Mouse (Mus musculus): ENCODE data around the gene Btbd1. TPM values are rescaled to one million over a fixed set of nuclear protein-coding genes. Genes with fewer than 3 reads are reported as not detected.
A peak's percentile ranks its signal among the peaks of the same experiment; 100 is the strongest.

Gene Btbd1
- total RNA-seq (2021), result 100 to 1,000 TPM; 115 to 123 TPM
- long read RNA-seq, experiment 1, transcript Btbd1-201 (8 exons, 3,001 nt), result major isoform, 335 of 351 reads
- long read RNA-seq, experiment 1, partial matches to known transcripts, result 4 of 351 reads
- long read RNA-seq, experiment 1, other reads (novel, unspliced or antisense), result 12 of 351 reads
- long read RNA-seq, experiment 2, transcript Btbd1-201 (8 exons, 3,001 nt), result major isoform, 88 of 98 reads
- long read RNA-seq, experiment 2, partial matches to known transcripts, result 5 of 98 reads
- long read RNA-seq, experiment 2, other reads (novel, unspliced or antisense), result 5 of 98 reads

GRCm38 (mm10) chr7:81829379-81829894 is at the start of gene Btbd1:
Btbd1 (minus strand) TSS chr7:81829431.
- peak; percentile 91 to 95 for DNase-seq

DNA sequence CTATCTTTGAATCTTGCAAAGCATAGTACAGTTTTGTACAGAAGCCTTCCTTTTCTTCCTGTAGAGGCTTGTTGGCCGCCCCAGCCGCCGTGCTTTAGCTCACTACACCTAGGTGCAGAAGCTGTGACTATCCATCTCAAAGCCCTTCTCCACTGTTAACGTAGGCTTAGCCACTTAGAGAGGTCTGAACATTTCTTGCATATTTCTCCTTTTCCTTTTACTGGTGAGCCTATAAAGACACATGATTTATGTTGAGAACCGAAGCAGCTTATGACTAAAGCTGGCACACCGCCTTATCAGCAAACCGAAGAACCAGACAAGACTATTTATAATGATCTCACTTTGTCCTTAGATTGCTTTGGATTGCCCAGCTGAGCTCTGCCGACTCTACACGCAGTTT is 46.1 kb upstream of the Btbd1 start:
- DNase-seq, result peak; percentile 67 to 73

GRCm38 (mm10) chr7:81874636-81875035 is 45.4 kb upstream of the Btbd1 start:
- peak in 1 of 2 experiments; percentile 20 for DNase-seq

DNA sequence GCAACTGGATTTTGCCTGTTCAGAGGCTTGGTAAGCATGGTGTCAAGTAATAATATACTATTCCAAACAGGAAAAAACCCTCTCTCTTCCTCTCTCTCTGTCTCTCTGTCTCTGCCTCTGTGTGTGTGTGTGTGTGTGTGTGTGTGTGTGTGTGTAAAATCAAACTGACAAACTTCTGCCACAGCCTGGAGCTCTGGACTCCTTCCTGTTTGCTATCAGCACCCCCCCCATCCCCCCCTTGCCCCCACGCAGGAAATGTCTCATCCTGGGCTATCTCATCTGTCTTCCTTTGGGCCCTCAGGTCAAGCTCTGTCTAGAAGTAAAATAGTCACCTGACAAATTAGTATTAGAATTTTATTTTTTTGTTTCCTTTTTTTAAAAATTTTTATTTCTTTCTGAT is 44.6 kb upstream of the Btbd1 start:
- DNase-seq, result no peak

GRCm38 (mm10) chr7:81872493-81873013 is 43.3 kb upstream of the Btbd1 start:
- DNase-seq, result no peak

DNA sequence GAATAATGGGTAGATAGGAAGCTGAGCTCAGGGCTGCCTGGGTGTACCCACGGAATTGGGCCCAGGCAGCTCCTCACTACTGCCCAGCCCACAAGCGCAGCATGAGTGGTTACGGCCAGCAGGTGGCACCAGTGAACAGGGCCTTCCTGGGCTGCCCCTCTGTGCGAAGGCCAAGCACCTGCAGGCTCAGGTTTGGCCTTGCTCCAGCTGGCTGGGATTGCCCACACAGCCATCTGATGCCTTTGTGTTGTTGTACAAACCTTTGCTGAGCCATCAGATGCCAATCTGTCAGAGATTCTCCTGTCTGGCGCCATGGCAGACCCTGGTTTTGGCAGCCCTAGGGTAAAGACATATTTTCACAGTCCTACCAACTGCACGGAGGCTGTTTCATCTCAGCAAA is 38.9 kb upstream of the Btbd1 start:
- DNase-seq, result peak; percentile 83 to 84

- no peak for DNase-seq
These were observed 38.1 kb upstream of the Btbd1 start for GRCm38 (mm10) chr7:81867231-81867930.

- no peak for DNase-seq
These were observed 36.7 kb upstream of the Btbd1 start for GRCm38 (mm10) chr7:81865937-81866336.

GRCm38 (mm10) chr7:81864552-81864951 is 35.3 kb upstream of the Btbd1 start:
- DNase-seq, result no peak

DNA sequence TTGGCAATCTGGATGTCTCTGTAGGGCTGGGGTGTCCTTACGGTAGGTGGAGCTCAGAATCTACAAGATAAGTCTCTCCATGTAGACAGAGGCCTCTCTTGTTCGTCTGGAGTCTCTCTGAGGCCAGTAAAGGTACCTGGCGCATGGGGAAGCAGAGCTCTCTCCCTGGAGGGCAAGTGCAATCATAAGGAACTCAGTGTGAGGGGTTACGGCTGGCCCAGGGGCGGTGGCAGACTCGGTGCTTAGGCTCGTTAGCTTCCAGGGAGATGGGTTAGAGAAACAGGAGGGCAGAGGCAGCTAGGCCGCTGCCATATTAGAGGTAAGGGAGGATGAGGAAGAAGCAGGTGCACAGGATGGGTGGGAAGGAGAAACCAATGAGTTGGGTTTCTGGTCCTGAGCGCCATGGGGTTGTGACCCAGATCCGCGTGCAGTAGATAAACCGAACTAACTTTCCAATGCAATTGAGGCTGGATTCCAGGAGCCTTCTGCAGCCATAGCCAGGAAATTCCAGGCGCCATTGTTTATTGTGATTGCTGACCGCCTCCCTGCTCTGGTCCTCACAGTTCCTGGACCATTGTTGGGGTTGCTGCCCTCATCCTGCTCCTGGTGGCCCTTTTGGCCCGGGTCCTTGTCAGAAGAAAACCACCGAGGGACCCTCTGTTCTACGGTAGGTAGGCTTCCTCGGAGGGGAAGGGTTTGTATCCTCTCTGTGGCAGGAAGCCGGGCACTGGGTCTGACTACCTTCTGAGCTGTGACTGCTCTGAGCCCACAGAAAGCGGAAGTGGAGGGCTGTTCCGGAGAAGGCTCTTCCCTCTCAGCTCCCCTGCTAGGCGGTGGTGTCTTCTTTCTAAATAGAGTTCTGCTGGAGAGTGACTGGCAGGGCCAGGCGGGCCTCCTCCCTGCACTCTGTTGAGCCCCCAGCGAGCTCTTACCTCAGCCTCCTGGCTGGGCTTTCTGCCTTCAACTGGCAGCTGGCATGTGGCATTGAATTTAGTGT is 33.7 kb upstream of the Btbd1 start:
- no peak for DNase-seq

- DNase-seq, result no peak
These were observed 32.7 kb upstream of the Btbd1 start for GRCm38 (mm10) chr7:81861921-81862320.

- DNase-seq, result no peak
These were observed 32.2 kb upstream of the Btbd1 start for GRCm38 (mm10) chr7:81861461-81861860.

- no peak for DNase-seq
These were observed 31.8 kb upstream of the Btbd1 start for GRCm38 (mm10) chr7:81860996-81861395.

DNA sequence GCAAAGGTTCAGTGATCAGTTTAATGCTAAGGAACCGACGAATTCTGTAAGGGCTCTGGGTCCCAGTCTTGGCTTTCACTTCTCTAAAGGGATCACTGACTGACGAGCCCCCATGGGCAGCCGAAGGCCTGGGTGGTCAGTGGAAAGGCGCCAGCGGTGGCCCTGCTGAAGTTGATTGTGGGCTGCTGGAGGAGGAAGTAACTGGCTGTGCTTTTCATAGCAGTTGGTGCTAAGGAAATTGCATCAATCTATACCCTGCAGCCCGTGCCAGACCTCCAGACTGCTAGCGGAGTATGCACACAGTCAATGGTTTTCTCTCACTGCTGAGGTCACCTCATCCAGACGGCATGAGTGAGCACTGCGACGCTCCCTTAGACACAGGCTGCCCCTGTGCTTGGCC is 30.8 kb upstream of the Btbd1 start:
- peak in 1 of 2 experiments; percentile 42 for DNase-seq

- peak; percentile 58 to 72 for DNase-seq
These were observed 29.9 kb upstream of the Btbd1 start, which contains the start of gene Tm6sf1 for GRCm38 (mm10) chr7:81858968-81859721. Tm6sf1 (plus strand) TSS chr7:81859001.

DNA sequence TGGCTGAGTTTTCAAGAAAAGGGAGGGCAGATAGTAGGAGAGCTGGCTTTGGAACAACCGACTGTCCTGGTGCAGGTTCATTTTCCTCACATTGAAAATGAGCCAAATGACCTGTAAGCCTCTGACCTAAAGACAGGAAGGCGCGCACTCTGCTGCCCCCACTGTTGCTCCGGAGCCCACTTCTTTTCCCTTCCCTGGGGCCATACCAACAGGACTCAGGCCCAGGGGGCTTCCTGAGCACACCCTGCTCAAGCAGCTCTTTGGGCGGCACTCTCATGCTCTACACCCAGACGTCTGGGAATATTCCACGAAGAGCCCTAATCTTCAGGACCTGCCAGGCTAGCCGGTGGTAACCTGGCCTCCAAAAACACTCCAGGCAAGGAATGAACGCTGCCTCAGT is 29.0 kb upstream of the Btbd1 start:
- no peak for DNase-seq

DNA sequence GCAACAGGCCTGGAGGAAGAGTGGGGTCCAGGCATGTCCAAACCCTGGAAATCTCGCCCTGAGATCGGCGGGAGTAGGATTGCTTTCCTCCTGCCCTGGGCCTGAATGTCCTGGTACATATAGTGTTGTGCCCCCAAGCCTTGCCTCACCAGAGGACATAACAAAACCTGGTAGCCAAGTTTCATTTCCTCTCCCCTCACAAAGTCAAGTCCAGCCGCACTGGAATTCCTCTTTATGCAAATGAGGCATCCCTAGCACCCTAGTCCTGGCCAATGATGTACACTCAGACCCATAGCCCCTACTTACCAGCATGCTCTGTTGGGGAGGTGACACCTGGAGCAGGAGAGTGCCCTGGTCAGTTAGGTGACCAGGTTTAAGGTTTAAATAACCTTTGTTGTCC is 27.0 kb upstream of the Btbd1 start:
- no peak for DNase-seq

GRCm38 (mm10) chr7:81855694-81856093 is 26.5 kb upstream of the Btbd1 start, which contains the start of gene Gm10160:
Gm10160 (minus strand) TSS chr7:81855794.
- DNase-seq, result no peak

DNA sequence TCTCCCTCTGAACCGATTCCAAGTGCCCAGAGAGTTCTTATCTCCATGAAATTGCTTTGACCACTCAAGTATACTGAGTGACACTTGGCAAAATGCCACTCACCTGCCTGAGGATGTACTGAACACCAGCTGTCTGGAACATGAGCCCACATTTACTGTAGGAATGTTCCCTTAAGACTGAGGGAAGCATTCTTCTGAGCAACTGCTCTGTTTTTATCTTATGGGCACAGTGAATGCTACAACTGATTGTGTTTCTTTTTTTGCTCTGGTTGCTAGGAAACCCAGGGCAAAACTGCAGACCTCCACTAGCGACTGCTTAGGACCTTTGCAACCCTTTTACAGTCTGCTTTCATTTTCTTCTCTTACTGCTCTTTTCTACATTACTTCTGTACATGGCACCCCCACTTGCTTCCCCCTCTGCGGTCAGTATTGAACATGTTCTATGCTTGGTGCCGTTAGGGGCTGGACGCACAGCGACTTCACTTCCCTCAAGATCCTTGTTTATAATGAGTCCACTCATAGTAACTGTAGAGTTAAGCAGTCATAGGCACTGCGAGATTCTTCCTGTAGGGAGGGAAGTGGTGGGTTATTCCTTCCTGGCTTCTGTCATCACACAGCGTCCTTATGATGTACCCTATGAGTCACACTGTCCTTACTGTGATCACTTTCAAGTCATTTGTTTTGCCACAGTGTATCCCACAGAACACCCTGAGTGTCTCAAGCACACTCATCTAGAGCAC is 25.5 kb upstream of the Btbd1 start:
- DNase-seq, result peak in 1 of 2 experiments; percentile 26

GRCm38 (mm10) chr7:81851706-81852105 is 22.5 kb upstream of the Btbd1 start:
- peak in 1 of 2 experiments; percentile 38 for DNase-seq
